ENCODE assay signal across 11 mouse cellular contexts in the genomic region with DNA sequence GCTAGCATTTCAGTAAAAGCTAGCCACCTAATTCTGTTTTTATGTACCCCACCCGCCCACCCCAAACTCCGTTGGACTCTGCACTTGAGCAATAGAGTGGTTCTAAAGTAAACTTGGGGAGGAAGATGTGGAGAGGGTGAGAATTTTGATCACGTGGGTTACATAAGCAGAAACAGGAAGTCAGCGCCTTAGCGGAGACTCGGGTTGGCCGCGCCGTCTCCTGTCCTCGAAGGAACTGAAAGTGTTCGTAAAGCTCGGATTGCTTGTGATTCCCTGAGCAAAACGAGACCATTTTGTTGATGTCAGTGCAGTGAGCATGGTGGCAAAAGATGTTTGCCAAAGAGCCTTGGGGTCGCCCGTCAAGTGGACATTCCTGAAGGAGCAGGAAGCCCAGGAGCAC.
DNase-seq lines count a peak whose midpoint lies in the region; ATAC-seq and TF ChIP-seq lines count a peak whose summit lies in the region.
"Had no signal": no experiment of that assay in that cellular context is flagged by ENCODE, and none has a peak within 500 bp of the region (broad histone marks: within the 10 kb centered on the region; RNA-seq: fewer than 3 reads in every experiment).

No protein-coding gene starts in this region.

- no peak overlapping the region for H3K4me3 ChIP-seq in kidney, adult 2 months (ENCODE audit: insufficient read depth, low read depth, low read length)
- no peak overlapping the region for H3K4me3 ChIP-seq in kidney, embryonic 16.5 days (ENCODE audit: low read length)
- H3K4me3 ChIP-seq: intestine, embryonic 15.5 days; midbrain, embryonic 12.5 days had no signal

- no peak for DNase-seq in kidney, adult 2 months
- DNase-seq in thymus, postnatal 36 days, result peak; percentile 48 to 63
- DNase-seq in kidney, postnatal 10 days, result no peak
- DNase-seq in layer of hippocampus, postnatal 36 days, result no peak
- DNase-seq: cerebellum, postnatal 14 days had no signal

- peak overlapping the region; percentile 26; the same call in 1 of the 2 replicates for H3K27ac ChIP-seq in kidney, adult 2 months (ENCODE audit: insufficient read depth, low read depth, low read length)
- H3K27ac ChIP-seq in kidney, embryonic 16.5 days (ENCODE audit: low read length), result no peak overlapping the region
- H3K27ac ChIP-seq: intestine, embryonic 15.5 days; midbrain, embryonic 12.5 days had no signal

- H3K27me3 ChIP-seq in kidney, adult 2 months (replicated peaks; ENCODE audit: control insufficient read depth, insufficient read depth, low read length), result no peaks in the 10 kb centered on the region
- no peaks in the 10 kb centered on the region for H3K27me3 ChIP-seq in kidney, embryonic 16.5 days (ENCODE audit: insufficient read depth, low read length)
- H3K27me3 ChIP-seq: intestine, embryonic 15.5 days had no signal

- no peak overlapping the region for H3K9ac ChIP-seq in kidney, embryonic 16.5 days (replicated peaks; ENCODE audit: low read length)
- H3K9ac ChIP-seq: intestine, embryonic 15.5 days; midbrain, embryonic 12.5 days had no signal

- no peak for ATAC-seq in kidney, embryonic 16.5 days (ENCODE audit: low FRiP score, low TSS enrichment)
- peak; percentile 77 for ATAC-seq in inflammation-experienced regulatory T-cells, adult 6 months
- ATAC-seq in megakaryocyte-erythroid progenitor cell, adult 5-6 weeks (replicated peaks; ENCODE audit: low FRiP score, low TSS enrichment, poor library complexity, severe bottlenecking), result 0 out of 2 replicates have a peak, but pooled peaks have one; percentile 8
- ATAC-seq in erythroid progenitor cell, adult 5-6 weeks (replicated peaks; ENCODE audit: low FRiP score, poor library complexity, severe bottlenecking), result no peak
- ATAC-seq: intestine, embryonic 15.5 days had no signal

- no peaks in the 10 kb centered on the region for H3K36me3 ChIP-seq in kidney, adult 2 months (ENCODE audit: control insufficient read depth, insufficient read depth, low read length)
- peaks cover 13% of the 10 kb centered on the region for H3K36me3 ChIP-seq in kidney, embryonic 16.5 days (ENCODE audit: insufficient read depth, low read length)
- H3K36me3 ChIP-seq: midbrain, embryonic 12.5 days had no signal

- H3K4me2 ChIP-seq in kidney, embryonic 16.5 days (replicated peaks; ENCODE audit: low read depth, low read length), result no peak overlapping the region
- H3K4me2 ChIP-seq: intestine, embryonic 15.5 days; midbrain, embryonic 12.5 days had no signal

- WGBS in kidney, adult 2 months, result 52% methylated on average over 15 of the region's 15 CpGs
- WGBS in kidney, embryonic 16.5 days, result 57% methylated on average over 15 of the region's 15 CpGs

- H3K4me1 ChIP-seq in kidney, adult 2 months (ENCODE audit: control insufficient read depth, insufficient read depth, low read length), result no peaks in the 10 kb centered on the region
- H3K4me1 ChIP-seq in kidney, embryonic 16.5 days (ENCODE audit: insufficient read depth, low read length), result peaks cover 26% of the 10 kb centered on the region
- H3K4me1 ChIP-seq: intestine, embryonic 15.5 days had no signal

- H3K9me3 ChIP-seq in kidney, embryonic 16.5 days (ENCODE audit: low read length), result no peaks in the 10 kb centered on the region
- H3K9me3 ChIP-seq: intestine, embryonic 15.5 days had no signal

- TF ChIP-seq CTCF in kidney, adult 2 months (conservative IDR thresholded peaks at IDR 0.05; ENCODE audit: insufficient read depth, insufficient read length, low read depth, low read length), result no peak

- no peak for TF ChIP-seq POLR2A in kidney, adult 2 months (IDR thresholded peaks at IDR 0.05; ENCODE audit: low read depth, low read length)

Comparison
In these comparisons a context has a peak if more than half of its experiments do, and no peak if none do; other contexts are left out.
1. DNase-seq: peak in thymus, postnatal 36 days (2 of 2); none in kidney, adult 2 months (single experiment), kidney, postnatal 10 days (single experiment) and layer of hippocampus, postnatal 36 days (0 of 2).
2. ATAC-seq: peak in inflammation-experienced regulatory T-cells, adult 6 months (single experiment) and megakaryocyte-erythroid progenitor cell, adult 5-6 weeks (single experiment); none in kidney, embryonic 16.5 days (single experiment) and erythroid progenitor cell, adult 5-6 weeks (single experiment).